ENCODE assay signal across 20 mouse cellular contexts in genomic region chr16:74464835-74465234, GRCm38 (mm10). TPM values are rescaled to one million over a fixed set of nuclear protein-coding genes. Genes with fewer than 3 reads are reported as not detected.
"Had no signal": no experiment of that assay in that cellular context is flagged by ENCODE, and none has a peak within 500 bp of the region (broad histone marks: within the 10 kb centered on the region; RNA-seq: fewer than 3 reads in every experiment).

No protein-coding gene starts in this region.

- H3K9me3 ChIP-seq: limb, embryonic 12.5 days; liver, embryonic 13.5 days; lung, embryonic 15.5 days; megakaryocyte, embryonic 14.5 days; midbrain, embryonic 15.5 days; neural tube, embryonic 12.5 days had no signal

- H3K36me3 ChIP-seq: limb, embryonic 12.5 days; liver, embryonic 13.5 days; lung, embryonic 15.5 days; midbrain, embryonic 15.5 days; neural tube, embryonic 12.5 days had no signal

- H3K27me3 ChIP-seq: limb, embryonic 12.5 days; liver, embryonic 13.5 days; lung, embryonic 15.5 days; megakaryocyte, embryonic 14.5 days; midbrain, embryonic 15.5 days; neural tube, embryonic 12.5 days had no signal

- H3K9ac ChIP-seq: limb, embryonic 12.5 days; liver, embryonic 13.5 days; liver, postnatal 0 days; lung, embryonic 15.5 days; midbrain, embryonic 15.5 days; neural tube, embryonic 12.5 days had no signal

- H3K4me3 ChIP-seq: layer of hippocampus, adult 2 months; limb, embryonic 12.5 days; liver, embryonic 13.5 days; lung, embryonic 15.5 days; megakaryocyte, embryonic 14.5 days; midbrain, embryonic 15.5 days; neural tube, embryonic 12.5 days had no signal

- H3K4me1 ChIP-seq: liver, embryonic 13.5 days; lung, embryonic 15.5 days; megakaryocyte, embryonic 14.5 days; midbrain, embryonic 15.5 days; neural tube, embryonic 12.5 days had no signal

- ATAC-seq: liver, postnatal 0 days; midbrain, embryonic 15.5 days had no signal

- H3K4me2 ChIP-seq: limb, embryonic 12.5 days; liver, embryonic 13.5 days; lung, embryonic 15.5 days; midbrain, embryonic 11.5 days; midbrain, embryonic 15.5 days; neural tube, embryonic 12.5 days had no signal

- H3K27ac ChIP-seq: layer of hippocampus, adult 2 months; limb, embryonic 12.5 days; liver, embryonic 13.5 days; lung, embryonic 15.5 days; macrophage; midbrain, embryonic 15.5 days; neural tube, embryonic 12.5 days had no signal

- DNase-seq: kidney, postnatal 4 days; liver; liver, embryonic 13.5 days; liver, postnatal 0 days; lung, postnatal 14 days; retina, postnatal 1 day; right cerebral cortex, postnatal 4 days; spleen, adult 18-20 months; thymus, adult 18-20 months; thymus, postnatal 14 days had no signal

RNA-seq across cellular contexts. Expression of gene Robo2, which starts 53.2 kb away (rescaled TPM):
- total RNA-seq: monocyte, adult 5-6 weeks; neutrophil, adult 5-6 weeks had no signal
